Mouse (Mus musculus): ENCODE data around the gene Dera.

The Dera gene

DNA sequence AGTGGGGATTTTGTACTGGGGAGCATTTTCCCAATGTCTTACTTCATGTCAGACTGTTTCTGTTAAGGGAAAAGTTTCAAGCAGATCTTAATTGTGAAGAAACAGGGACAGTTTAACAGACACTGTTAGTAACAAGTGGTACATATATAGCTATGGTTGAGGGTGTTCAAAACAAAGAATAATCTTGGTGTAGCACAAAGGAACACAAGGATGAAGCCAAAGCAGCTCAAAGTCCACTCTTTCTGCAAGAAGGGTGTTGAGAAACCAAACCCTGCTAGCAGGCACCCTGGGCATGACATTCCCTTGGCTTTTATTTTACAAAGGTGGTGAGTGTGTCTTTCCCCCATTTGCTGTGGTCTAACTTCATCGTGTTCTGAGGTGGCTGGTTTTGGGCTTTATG is 3.5 kb downstream of the Dera start:
- DNase-seq (ENCODE audit: low read depth, low spot score): no peak

DNA sequence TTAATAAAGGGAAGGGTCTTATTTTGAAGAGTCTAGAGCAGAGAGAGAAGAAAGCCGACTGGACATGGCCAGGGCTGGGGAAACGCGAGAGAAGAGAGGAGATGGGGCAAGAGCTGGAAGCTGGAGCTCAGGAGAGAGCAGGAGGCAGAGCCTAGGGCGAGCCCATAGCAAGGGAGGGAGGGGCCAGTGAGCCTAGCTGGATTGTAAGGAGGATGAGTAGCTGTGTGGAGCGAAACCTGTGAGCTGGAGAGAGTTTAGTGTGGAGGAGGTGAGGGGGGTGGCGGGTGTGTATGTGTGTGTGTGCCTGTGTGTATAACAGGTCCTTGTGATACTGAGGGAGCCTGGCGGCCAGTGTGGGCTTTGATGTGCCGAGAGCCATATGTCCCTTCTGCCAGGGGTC is 5.3 kb downstream of the Dera start:
- DNase-seq (ENCODE audit: low read depth, low spot score): no peak

DNA sequence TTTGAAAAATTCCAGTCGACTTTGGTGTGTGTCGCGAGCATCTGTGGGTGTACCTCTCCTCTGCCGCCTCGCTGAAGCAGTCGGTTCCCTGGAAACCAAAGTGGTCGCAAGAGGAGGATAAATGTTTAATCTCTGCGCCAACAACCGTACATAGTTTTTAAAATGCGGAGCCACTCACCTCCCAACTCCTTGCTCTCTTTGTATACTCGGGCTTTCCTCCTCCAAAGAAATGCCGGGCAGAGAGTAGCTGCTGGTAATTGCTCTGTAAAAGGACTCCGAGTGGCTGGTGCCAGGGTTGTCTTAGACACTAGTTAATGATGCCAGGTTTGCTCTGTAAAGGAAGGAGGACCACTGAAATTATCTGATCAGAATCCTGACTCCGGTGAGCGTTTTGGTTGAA is 6.6 kb downstream of the Dera start:
- no peak for DNase-seq (ENCODE audit: low read depth, low spot score)

DNA sequence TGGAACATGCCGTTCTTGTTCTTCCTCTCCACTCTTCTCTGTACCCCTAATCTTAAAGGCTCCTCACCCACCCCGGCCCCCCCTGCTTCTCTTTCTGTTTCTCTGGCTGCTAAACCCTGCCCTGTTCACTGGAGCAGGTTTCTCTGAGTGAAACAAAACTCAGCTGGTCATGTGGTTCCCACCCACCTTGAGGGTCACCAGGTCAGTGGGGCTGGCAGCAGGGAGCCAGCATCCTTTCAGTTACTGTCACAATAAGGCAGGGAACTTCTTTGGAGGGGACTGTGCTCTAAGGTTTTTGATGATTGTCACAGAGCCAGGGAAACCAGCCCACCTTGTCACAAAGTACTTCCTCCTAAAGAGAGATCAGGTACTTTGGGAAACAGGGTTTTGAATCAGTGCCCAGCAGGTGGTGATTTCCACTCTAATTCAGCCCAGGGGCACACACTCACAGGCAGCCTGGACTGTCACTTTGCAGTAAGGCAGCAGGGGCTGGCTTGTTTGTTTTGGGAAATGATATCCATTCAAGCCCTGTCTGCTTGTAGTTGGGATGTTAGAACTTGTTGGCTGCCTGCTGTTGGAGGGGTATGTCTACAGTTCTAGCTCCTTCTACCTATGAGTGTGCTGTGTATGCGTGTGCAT is 10.3 kb downstream of the Dera start:
- no peak for DNase-seq (ENCODE audit: low read depth, low spot score)

DNA sequence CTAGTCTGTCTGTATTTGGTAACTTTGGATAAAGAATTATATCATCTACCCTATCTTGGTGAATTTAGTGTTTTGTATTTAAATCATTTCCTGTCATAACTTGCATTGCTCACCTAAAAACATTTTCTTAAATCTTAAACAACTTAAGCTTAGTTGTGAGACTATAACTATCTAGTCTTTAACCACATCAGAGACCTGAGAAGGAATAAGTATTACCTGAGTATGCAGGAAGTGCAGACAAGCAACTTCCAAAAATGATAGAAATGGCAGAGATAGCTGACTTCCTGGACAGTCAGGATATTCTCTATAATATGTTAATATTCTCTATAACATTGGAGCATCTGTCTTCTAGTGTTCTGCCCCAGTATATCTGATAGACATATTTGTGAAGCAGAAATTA is 11.8 kb downstream of the Dera start:
- no peak for DNase-seq (ENCODE audit: low read depth, low spot score)

DNA sequence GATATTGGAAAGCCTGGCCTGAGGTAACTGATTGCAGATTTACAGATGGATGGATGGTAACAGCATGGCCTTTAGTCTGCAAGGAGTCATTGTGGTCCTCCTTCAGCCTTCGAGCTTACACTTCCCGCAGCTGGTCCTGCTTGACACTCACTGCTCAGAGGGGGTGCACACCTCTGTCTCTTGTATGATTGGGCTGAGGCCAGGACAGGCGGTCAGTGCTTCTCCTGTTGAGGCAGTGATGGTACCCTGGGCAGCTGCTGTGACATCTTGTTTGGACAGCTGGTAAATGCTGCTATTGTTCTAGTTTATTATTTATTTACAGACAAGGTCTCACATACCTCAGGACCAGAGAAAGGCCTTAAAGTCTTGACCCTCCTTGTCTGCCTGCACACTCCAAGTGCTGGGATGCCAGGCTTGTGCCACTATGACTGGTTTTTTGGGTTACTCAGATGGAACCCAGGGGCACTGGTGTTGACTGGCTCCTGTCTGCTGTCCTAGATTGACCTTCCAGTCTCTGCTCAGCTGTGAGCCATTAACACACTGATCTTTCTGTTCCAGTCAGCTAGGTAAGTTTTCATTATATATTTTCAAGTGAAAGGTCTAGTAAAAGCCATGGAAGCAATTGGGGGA is 17.4 kb downstream of the Dera start:
- DNase-seq (ENCODE audit: low read depth, low spot score): no peak

DNA sequence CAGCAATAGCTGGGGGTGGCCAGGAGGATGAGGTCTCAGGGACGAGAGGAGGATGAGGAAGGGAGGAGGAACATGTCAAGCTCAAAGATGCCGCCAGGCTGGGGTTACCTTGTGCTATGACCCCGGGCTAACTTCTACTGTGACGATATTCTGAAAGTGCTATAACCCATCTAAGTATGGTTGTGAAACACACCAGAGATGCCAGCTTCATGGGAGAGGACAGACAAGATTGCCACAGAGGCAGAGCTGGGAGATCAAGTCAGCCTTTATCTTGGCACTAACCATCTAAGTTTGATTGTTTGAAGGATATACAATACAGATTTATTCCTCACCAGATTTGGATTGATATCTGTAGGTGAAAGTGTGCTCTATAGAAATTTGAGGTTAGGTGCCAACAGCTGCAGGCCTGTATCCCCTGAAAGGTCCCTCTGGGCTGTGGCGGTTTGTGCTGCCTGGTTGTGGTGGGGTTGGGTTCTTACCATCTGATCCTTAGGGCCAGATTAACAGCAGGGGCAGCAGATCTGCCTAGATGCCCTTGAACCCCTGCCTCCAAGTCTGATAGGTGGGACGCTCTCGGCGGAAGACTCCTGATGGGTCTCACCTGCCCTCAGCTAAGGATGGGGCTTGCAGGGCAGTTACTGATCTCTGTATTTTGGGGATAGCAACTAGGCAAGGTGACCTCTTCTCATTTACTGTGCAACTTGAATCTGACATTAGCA is 18.7 kb downstream of the Dera start:
- no peak for DNase-seq (ENCODE audit: low read depth, low spot score)

DNA sequence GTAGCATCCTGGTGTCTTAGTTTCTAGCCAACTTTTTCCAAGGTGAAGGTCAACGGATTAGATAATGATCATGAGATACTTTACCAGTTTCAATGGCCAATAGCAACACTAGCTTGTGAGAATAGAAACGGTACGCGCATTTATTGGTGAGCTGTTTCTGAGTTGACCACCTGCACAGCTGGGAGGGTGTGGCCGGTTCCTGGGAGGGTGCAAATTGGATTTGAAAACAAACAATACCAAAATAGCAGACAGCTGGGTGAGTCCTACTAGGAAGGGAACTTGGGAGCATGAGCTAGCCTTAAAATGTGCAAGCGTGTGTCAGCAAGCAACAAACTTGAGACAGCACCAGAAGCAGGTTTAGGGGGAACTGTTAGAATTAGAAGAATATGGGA is 19.3 kb downstream of the Dera start:
- DNase-seq (ENCODE audit: low read depth, low spot score): no peak

DNA sequence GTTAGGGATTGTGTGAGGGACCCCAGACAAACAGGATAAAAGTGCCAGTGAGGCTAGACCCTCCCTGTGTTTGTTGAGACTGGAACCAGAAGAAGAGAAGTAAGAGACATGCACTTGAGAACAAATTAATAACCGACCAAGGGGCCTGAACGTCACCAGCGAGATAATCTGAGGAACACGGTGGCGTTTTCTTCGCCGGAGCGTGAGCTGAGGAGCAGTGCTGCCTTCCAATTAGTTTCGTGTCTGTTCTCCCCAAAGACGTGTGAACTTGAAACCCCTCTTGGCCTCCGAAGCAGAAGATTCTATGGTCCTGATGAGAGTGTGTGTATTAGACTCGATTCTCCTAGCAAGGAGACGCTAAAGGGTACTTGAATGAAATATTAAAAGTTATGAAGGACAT is 19.8 kb downstream of the Dera start:
- no peak for DNase-seq (ENCODE audit: low read depth, low spot score)

DNA sequence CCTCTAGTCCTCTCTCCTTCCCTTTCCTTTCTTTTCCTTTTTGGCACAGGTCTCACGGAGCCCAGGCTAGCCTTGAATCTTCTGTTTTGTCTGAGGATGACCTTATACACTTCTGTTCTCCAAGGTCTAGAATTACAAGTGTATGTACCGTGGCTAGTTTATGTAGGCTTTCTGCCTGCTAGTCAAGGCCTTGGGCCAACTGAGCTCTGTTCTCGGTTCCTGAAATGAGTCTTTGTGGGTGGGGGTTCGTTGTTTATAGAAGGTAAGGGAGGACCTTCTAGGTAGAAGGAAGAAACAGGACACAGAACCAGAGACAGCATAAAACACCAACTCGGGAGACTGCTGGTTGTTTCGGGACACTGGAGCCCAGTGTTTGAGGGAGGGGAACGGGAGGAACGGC is 20.8 kb downstream of the Dera start:
- no peak for DNase-seq (ENCODE audit: low read depth, low spot score)

DNA sequence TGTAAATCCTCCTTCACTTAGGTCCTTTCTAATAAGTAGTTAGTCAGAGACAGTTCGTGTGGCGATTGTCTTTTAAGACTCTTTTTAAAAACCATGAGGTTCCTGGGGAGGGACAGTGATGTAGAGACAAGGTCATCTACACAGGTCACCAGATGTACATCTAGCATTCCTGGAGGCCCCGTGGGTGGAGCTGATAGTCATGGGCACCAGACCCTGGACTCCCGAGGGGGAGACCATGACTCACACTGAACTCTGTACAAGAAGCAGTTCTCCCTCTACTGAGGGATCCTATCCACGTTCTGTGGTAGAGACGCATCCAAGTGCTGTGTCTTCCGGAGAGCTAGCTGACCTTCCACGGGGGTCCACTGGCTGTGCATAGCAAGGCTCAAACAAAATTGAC is 22.6 kb downstream of the Dera start:
- DNase-seq (ENCODE audit: low read depth, low spot score): no peak

DNA sequence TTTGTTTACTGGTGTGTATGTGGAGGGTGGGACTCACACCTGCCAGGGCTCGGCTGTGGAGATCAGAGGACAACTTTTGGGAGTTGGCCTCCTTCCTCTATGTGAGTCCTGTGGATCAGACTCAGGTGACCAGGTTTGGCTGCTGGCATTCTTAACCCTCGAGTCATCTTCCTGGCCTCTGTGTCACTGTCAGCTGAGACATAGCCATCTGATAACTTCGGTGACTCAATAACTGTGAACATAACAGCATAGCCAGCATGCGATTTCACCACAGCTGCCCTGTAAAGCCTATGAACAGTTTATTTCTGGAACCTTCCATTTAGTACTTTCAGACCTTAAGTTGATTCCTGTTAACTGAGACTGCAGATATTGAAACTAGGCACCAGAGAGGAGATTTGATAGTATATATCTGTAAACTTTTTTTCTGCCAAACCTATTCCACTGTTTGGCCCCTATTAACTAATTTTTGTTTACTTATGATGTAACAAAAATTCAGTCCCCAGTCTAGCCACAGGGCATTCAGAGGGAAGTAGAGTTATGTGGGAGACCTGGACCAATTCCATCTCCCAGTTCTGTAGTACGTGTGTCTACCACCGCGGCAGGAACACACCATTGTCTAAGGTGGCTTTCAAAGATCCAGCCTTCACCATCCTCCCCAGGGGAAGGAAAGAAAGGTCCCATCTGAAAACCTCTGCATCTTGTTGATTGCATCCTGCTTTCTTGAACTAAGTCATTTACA is 29.7 kb downstream of the Dera start:
- DNase-seq (ENCODE audit: low read depth, low spot score): no peak

DNA sequence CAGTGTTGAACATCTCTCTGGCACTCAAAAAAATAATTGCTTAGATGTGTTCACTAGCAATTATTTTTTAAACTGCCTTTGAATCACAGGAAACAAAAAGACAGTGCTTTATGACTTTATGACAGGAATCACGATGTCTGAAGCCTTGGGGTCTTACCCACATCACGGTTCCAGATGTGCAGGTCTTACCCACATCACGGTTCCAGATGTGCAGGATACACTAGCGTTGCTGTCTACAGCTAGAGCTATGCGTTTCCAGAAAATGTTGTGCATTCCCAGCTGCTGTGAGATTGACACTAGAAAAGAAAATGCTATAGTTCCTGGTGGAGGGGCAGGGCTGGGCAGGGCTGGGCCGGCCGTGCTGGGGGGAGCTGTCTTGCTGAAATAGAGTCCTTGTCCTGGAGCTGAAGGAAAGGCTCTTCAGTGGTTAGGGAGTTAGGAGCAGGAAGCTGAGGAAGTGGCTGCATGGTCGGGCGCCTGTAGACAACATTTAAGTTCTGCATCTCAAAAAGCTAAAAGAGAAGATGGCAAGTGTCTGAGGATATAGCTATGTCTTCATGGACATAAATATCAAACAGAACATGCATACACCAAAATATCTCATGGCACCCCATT is 34.7 kb downstream of the Dera start:
- no peak for DNase-seq (ENCODE audit: low read depth, low spot score)

DNA sequence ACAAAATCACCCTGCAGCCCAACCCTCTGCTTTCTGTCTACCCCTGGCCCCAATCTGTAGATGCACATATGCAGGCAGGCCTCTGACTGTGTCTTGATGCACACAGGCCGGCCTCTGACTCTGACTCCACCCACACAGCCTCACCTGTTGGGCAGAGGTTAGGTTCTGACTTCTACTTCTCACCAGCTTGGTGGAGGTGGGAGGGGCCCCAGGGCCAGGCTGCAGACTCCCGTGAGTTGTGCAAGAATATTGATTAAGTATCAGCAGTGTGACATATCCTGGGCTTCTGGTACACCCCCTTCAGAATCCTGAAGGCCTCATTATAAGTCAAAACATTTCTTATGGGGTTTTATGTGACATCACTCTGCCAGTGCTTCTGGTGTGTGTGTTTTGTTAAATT is 35.3 kb downstream of the Dera start:
- no peak for DNase-seq (ENCODE audit: low read depth, low spot score)

DNA sequence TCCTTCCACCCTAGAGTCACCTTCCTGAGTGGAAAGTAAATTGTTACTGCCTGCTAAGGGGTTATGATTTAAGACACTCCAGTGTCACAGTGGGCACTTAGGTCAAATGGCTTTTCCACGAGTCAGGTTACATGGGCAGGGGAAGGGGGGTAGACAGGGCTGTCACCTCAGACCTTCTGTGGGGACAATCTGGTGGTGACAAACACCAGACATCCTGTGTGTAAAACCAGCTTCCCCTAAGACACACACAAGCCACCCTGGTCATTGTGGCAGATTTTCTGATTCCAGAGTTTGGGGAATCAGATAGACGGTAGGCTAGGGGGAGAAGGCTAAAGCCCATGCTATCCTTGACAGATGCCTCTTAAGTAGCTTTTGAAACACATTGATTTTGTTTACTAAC is 41.1 kb downstream of the Dera start:
- DNase-seq (ENCODE audit: low read depth, low spot score): no peak

DNA sequence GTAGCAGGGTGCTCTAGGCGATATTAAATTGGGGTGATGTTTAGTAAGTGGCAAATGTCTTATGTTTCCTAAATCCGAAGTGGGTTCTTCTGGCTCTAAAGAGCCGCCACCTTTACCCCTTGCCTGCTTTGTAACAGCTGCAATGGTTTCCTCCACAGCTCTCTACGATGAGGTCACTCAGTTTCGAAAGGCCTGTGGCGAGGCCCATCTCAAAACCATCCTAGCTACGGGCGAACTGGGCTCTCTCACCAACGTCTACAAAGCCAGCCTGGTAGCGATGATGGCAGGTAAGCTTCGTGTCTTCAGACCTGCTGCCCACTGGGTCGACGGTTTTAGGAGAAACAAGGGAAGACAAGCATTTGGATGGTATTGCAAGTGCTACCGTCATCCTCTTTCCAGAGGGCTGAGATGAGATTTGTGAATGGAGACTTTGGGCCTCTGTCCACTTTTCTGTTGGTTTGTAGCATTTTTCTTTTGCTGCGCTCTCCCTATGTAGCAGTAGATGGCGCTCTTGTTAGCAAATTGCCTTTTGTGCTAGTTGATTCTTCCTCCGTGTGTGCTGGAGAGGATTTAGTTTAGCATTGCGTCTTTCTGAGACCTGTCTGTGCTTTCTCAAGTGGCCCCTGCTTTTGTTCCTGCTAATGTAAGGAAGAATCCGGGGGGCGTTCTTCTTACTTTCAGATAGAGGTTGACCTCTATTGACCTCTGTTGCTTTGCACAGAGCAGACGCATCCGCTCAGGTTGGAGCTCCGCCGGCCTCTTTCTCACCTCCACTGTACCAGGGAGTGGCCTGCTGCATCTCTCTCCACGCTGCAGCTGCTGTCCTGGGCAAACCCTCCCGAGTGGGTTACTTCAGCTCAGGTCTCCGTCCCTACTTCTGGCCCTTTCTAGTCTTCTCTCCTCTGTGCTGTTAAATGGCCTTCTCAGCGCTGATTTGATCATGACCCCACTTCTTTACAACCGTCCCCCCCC is 42.5 kb downstream of the Dera start:
- no peak for DNase-seq (ENCODE audit: low read depth, low spot score)

DNA sequence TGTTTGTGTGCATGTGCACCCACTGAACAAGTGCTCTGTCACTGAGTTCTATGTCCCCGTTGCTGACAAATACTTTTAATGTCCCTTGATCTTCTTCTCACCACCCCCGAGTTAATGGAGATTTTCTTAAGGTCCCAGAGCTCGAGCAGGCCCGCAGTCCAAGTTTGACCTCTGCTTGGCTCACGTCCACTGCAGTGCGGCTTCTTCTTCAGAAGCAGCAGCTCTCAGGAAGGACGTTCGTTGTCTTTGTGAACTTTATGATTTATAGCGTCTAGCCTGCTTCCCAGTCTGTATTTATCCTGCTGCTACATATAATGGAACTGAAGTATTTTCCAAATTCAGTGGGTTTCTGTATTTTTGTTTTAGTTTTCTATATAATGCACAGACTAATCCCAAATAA is 44.9 kb downstream of the Dera start:
- no peak for DNase-seq (ENCODE audit: low read depth, low spot score)

DNA sequence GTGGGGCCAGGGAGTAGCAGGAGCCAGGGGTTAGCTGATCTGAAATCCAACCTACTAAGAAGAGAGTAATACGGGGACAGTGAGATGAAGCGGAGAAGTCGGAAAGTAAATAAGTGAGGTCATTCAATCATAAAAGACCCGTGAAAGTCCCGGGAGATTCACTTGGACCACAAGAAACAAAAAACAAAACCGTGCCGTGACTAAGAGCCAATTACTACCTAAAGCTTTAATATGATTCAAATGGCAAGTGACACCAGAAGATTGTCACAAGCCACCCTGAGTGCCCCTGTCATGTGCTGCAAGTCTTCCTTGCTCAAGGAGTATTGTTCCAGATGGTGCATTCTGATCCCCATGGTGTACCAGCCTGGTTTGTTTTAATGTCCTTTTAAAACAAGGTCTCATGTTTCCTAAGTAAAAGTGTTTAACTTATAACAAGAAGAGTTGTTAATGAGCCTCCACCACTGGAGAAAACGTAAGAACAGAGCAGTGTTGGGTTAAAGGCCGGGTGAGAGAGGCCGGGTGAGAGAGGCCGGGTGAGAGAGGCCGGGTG is 49.2 kb downstream of the Dera start:
- no peak for DNase-seq (ENCODE audit: low read depth, low spot score)

DNA sequence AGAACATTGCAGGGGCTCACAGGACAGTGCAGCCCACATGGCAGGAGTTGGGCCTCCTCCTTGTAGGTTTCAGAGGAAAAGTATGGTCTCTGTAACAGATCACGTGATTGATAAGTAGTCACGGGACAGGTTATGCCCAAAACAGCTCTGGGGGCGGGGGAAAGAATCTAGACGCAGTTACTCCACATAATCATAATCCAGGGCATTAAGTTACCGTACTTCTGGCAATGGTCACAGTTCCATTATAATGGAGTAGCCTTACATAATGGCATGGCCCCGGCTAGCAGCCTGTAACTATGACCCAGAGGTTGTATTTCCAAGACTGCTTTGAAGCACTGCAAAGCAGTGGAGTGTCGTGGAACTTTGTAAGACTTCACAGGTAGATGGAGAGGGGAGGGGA is 49.8 kb downstream of the Dera start:
- no peak for DNase-seq (ENCODE audit: low read depth, low spot score)

DNA sequence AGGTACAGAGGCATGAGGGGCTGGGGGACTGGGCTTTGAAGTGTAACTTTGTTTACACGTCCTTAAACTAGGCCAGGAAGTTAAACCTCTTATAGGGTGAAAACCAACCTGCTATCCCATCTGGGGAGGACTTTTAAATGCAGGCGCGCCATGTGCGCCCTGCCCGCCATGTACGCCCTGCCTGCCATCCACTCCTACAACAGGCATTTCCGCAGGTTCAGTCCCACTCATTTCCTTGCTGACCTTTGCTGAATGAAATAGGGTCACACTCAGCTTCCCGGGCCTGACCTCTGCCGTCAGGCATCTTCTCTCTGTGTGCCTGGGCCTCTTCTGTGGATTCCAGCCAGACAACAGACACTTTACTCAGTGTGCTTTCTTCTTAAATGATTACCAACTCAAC is 50.3 kb downstream of the Dera start:
- no peak for DNase-seq (ENCODE audit: low read depth, low spot score)

DNA sequence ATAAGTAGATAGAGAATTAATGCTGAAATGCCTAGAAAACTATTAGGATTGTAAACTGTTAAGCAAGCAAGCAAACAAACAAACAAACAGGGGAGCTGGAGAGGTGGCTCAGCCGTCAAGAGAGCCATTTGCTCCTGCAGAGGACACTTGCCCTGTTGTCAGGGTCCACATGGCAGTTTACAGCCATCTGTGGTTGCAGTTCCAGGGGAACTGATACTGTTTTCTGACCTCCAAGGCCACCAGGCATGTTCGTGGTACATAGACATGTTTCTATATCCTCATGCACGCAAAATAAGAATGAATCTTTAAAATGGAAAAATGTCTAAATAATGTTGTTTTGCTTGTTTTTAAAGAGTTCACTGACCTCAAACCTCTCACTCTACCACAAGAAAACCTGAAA is 52.0 kb downstream of the Dera start:
- no peak for DNase-seq (ENCODE audit: low read depth, low spot score)
